Mouse (Mus musculus): ENCODE results near the gene Gm17359.

Gene Gm17359

DNA sequence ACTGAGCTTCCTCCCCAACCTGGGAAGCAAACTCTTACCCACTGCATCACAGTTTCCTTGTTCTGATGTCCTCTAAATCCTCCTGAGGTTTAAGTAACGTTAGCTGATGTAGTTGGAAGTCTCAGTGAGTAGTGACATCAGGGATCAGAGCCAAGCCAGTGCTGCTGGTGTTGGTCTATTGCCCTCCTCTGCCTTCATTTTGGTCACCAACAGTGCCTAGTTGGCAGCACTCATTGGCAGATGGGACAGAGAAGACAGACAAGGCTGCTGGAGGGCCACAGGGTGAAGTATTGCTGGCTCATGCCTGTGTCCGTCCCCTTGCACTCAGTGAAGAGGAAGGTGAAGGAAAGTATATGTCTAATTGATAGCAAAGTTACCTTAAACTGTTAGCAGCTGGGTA, 139.5 kb downstream of the Gm17359 start:
- no peak for DNase-seq (ENCODE audit: low read depth, low spot score)

DNA sequence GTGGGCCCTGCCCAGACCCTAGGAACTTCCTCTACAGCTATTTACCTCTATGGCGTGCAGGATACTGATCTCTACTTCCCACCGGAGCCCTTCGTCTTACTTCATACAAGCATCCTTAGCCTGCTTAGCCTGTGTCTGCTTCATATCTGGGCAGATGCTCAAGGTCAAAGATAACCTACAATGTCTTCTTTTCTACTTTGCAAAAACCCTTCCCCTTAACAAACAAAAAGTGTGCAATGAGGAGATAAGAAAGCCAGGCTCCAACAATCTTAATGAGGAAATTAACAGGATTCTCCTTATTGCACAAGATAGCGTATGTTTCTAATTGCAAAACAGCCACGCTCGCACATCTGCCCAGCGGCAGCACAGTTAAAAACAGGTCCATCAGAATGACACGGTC, 141.9 kb downstream of the Gm17359 start:
- no peak for DNase-seq (ENCODE audit: low read depth, low spot score)

DNA sequence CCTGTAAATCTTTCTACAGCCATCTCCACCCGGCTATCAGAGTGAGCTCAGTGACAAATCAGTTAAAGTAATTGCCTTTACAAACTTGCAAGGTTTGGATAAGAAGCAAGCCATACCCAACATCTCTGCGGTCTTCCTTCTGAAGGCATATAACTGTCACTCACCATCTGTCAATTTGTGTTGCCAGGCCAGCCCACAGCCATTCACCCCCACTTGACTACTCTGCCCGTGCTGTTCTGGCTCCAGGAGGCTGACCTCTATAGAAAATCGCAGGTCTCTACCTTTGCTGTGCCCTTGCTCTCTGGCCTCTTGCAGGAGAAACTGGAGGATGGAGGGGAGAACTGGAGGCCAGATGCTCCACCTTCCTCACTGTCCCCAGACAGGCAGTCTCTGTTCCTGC, 142.4 kb downstream of the Gm17359 start:
- DNase-seq (ENCODE audit: low read depth, low spot score) = no peak

DNA sequence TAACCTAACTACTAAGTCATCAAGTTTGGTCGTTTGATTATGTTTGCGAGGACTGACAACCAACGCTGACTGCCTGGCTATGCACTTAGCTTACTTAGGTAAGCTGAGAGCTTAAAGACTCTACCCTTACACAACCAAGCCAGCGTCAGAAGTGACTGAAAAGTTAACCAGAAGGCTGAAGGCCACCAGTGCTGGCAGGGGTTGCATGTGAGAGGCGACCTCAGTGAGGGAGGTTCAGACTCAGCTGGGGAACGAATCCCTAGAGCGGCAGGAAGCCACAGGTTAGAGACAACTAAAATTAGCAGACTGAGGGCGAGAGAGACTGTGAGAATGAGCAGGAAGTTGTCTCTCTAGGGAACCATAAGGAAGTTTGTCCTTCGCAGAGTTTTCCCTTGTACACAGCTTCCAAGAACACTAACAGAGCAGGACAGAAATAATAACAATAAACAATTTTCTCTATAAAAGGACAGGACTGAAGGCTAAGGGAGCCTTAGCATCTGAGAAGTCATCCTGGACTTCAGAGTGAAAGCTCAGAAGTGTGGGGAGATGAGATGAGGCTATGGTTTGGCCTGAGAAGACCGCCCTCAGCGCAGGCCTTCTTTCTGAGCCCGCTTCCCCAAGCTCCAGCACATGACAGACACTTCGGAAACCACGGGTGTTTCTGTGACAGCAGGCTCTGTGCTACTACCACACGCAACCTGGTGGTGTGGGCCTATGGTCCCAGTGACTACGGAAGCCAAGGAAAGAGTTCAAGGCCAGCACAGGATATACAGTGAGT, 148.0 kb downstream of the Gm17359 start:
- no peak for DNase-seq (ENCODE audit: low read depth, low spot score)

DNA sequence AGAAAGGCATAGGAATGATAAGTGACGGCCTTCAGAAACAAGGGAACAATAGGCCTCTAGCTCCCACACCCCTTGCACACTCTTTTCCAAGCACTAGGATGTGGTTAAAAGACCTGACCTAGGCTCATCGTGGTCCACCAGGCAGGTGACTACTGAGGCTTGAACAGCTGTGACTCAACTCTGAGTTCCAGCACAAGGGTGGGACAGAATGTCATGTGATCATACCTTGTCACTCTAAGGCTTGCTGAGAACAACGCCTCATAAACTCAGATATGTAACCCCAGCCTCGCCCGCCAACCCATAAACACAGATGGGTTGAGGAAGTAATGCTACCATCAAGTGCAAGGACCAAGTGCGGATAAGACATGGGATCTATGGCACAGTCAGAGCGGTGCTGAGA, 151.6 kb downstream of the Gm17359 start:
- no peak for DNase-seq (ENCODE audit: low read depth, low spot score)

DNA sequence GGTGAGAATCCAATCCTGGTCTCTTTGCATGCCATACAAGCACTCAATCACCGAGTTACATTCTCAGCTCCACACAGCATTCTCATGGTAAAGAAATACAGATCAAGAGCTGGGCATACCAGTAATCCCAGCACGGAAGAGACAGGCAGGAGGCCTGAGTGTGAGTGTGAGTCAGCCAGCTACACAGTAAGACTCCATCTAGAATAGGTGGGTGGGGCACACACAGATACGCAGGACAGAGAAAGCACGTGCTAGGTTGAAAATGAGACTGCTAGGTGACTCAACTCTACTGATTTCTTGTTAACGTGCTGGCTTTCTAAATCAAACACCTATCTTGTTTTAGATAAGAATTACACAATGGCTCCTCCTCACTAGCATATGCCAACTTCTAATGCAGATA, 153.6 kb downstream of the Gm17359 start:
- DNase-seq (ENCODE audit: low read depth, low spot score) = no peak

DNA sequence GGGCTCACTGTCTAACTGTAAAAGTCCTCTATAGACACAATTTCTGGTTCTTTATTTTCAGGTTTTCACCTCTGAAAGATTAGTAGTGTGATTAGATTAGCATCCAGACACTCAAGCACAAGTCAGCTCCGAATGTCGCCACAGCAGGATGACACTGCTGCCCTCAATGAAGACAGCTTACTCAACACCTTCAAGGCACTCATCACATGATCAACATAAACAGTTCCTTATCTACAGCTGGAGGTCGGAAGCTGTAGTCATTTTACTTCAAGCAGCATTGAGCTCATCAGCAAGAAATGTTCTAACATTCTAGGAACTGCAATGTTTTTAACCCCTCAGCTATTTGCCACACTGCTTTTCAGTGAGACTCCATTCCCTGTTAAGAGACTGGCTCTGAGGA, 155.2 kb downstream of the Gm17359 start:
- no peak for DNase-seq (ENCODE audit: low read depth, low spot score)

DNA sequence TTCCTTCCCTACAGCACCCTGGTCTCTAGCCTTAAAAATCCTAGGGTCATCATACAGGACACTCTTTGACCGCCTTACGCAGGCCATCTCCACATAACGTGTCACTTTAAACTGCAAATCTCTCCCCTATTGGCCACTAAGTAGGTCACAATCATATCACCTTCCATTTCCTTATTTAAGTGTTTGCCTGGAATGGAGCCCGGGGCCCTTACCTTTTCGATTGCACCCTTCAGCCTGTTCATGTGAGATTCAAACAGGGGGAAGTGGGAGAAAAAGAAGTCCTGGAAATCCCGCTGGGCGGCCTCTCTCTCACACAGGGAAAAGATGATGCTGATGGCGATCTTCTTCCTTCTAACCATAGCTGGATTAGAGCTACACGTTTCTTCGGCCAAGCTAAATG, 156.6 kb downstream of the Gm17359 start:
- no peak for DNase-seq (ENCODE audit: low read depth, low spot score)

DNA sequence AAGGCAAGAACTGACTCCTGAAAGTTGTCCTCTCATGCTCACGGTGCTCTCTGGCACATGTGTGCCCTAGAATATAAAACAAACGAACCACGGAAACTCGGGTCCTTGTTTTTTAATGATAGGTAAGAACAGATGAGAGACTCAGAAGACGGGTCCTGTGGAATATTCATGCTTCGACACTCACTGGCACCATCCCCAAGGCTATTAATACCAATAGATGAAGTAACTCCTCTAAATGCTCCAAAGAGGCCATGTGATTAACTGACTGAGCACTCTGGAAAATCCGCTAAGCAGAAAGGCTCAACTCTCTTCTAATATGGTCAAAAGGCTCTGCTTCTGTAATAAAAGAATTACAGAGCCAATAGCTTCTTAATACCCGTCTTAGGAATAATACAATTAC, 157.6 kb downstream of the Gm17359 start:
- no peak for DNase-seq (ENCODE audit: low read depth, low spot score)

DNA sequence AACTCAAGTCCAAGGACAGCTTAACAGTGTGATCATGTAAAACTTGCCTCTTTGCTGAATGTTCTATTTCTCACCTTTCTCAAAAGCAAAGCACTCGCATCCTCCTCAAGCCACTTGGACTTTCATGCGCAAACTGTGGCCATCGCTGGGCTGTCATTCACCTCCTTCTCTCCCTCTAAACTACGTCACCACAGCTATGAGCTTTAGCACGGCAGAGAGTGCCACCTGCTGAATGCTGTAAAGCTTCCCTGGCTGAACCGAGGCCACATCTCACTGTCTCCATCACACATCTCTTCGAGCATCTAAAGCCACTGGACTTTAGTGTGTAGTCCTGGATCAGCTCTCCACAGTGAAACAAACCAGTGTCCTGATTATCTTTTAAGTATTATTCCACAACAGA, 158.7 kb downstream of the Gm17359 start:
- DNase-seq (ENCODE audit: low read depth, low spot score) = no peak

DNA sequence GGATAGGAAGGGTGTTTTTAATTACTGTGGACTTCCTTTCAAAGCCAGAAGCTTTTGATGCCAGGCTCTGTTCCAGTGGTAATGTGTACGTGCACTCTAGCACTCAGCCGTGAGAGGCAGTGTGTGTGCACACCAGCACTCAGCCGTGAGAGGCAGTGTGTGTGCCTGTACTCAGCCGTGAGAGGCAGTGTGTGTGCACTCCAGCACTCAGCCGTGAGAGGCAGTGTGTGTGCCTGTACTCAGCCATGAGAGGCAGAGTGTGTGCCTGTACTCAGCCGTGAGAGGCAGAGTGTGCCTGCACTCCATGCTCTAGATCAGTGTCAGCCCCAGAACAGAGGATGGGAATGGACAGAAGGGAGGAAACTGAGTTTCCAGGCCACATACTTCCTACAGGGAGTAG, 160.2 kb downstream of the Gm17359 start:
- DNase-seq (ENCODE audit: low read depth, low spot score) = no peak

DNA sequence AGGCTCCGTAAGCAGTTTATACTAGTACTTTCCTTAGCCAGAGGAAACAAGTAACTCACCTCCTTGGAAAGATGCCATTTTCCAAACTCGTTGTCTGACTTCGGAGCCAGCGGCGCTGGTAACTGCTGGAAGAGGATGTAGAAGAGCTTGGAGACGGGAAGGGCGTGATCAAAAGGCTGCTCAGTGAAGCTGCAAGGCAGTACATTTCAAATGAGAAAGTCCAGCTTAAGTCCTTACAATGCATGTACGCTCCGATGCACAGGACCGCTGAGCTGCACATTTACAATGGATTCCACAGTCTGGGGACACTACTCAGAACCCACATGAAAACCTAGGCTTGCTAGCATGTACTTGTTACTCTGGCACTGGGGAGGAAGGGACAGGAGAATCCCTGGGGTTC, 163.8 kb downstream of the Gm17359 start:
- no peak for DNase-seq (ENCODE audit: low read depth, low spot score)

DNA sequence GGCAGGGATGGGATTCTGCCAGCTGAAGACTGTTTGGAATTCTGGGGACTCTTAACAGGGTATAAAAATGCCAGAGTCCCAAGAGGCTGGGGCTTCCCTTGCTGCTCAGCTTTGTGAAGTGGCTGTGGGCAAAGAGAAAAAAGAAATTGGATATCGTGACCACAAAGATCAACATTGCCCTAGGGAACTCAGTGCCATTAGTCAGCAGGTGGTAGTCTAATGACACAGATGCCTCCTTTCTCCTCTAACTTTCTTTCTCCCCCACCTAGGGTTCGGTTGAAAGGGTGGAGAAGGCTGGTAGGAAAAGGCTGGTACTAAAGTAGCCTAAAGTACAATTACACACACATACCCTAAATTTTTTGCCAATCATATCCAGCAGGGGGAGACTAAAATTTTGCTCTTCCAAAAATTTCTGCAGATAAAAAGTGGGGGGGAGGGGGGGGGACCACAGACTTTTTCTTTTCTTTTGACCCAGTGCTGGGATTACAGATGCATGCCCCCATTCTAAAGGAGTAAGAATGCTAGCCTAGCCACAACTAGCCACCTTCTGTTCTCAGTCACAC, 164.8 kb downstream of the Gm17359 start:
- no peak for DNase-seq (ENCODE audit: low read depth, low spot score)

Data from A20 (cell line).